16 mouse cellular contexts compared by ENCODE assay signal in genomic region chr3:124474291-124474690, GRCm38 (mm10). TPM values are rescaled to one million over a fixed set of nuclear protein-coding genes. Genes with fewer than 3 reads are reported as not detected.
"Had no signal": no experiment of that assay in that cellular context is flagged by ENCODE, and none has a peak within 500 bp of the region (broad histone marks: within the 10 kb centered on the region; RNA-seq: fewer than 3 reads in every experiment).

No protein-coding gene starts in this region.

RNA-seq across cellular contexts. Expression of gene 1700006A11Rik, which starts 48.5 kb away (rescaled TPM):
- total RNA-seq: megakaryocyte, adult 5-6 weeks; megakaryocyte-erythroid progenitor cell, adult 5-6 weeks had no signal
- polyA plus RNA-seq: lung, embryonic 14.5 days; lung, embryonic 16.5 days; midbrain, embryonic 10.5 days; midbrain, embryonic 12.5 days; midbrain, embryonic 14.5 days; midbrain, embryonic 16.5 days; myocyte; neural tube, embryonic 11.5 days; neural tube, embryonic 13.5 days; neural tube, embryonic 15.5 days; small intestine, adult 2 months; stomach, embryonic 14.5 days; stomach, embryonic 16.5 days; thymus, postnatal 0 days had no signal
